Mouse (Mus musculus) spleen, postnatal 10 days (tissue): ENCODE data around the gene Hipk2.

Experiments
- DNase-seq, 2 experiments: peaks; one replicate each; pipeline ENCODE4 v3.0.0; 2021 to 2022; ENCODE audit warnings: low spot score in 2 of 2

The Hipk2 gene

GRCm38 (mm10) chr6:38876071-38876911, at the start of gene Hipk2:
TSS of gene Hipk2 (minus strand) at chr6:38876165.
- peak; percentile 83 to 89 for DNase-seq

GRCm38 (mm10) chr6:38925719-38926118, 49.8 kb upstream of the Hipk2 start:
- DNase-seq: peak in 1 of 2 experiments; percentile 54

- peak; percentile 61 to 74 for DNase-seq
Observed at GRCm38 (mm10) chr6:38923870-38924817, 48.2 kb upstream of the Hipk2 start.

GRCm38 (mm10) chr6:38923450-38923849, 47.5 kb upstream of the Hipk2 start:
- no peak for DNase-seq

- no peak for DNase-seq
Observed at GRCm38 (mm10) chr6:38922517-38922916, 46.6 kb upstream of the Hipk2 start.

GRCm38 (mm10) chr6:38921810-38922116, 45.8 kb upstream of the Hipk2 start:
- peak in 1 of 2 experiments; percentile 43 for DNase-seq

- peak; percentile 39 to 49 for DNase-seq
Observed at GRCm38 (mm10) chr6:38921095-38921809, 45.3 kb upstream of the Hipk2 start.

- no peak for DNase-seq
Observed at GRCm38 (mm10) chr6:38920141-38920540, 44.2 kb upstream of the Hipk2 start.

GRCm38 (mm10) chr6:38919135-38919740, 43.3 kb upstream of the Hipk2 start:
- no peak for DNase-seq

- no peak for DNase-seq
Observed at GRCm38 (mm10) chr6:38918728-38919127, 42.8 kb upstream of the Hipk2 start.

GRCm38 (mm10) chr6:38917415-38917814, 41.5 kb upstream of the Hipk2 start:
- DNase-seq: no peak

GRCm38 (mm10) chr6:38916571-38916970, 40.6 kb upstream of the Hipk2 start:
- DNase-seq: no peak

GRCm38 (mm10) chr6:38915776-38916175, 39.8 kb upstream of the Hipk2 start:
- no peak for DNase-seq

- no peak for DNase-seq
Observed at GRCm38 (mm10) chr6:38914181-38914580, 38.2 kb upstream of the Hipk2 start.

- DNase-seq: no peak
Observed at GRCm38 (mm10) chr6:38913386-38914042, 37.5 kb upstream of the Hipk2 start.

- DNase-seq: no peak
Observed at GRCm38 (mm10) chr6:38912845-38913244, 36.9 kb upstream of the Hipk2 start.

GRCm38 (mm10) chr6:38912121-38912660, 36.2 kb upstream of the Hipk2 start:
- DNase-seq: peak in 1 of 2 experiments; percentile 54

- DNase-seq: peak; percentile 79 to 87
Observed at GRCm38 (mm10) chr6:38910828-38911559, 35.0 kb upstream of the Hipk2 start.

GRCm38 (mm10) chr6:38908401-38908800, 32.4 kb upstream of the Hipk2 start:
- no peak for DNase-seq

GRCm38 (mm10) chr6:38906005-38906404, 30.0 kb upstream of the Hipk2 start:
- no peak for DNase-seq
